Mouse (Mus musculus) small intestine, adult 10 weeks (tissue): ENCODE results near the gene Olfr1293-ps. TPM values are rescaled to one million over a fixed set of nuclear protein-coding genes. Genes with fewer than 3 reads are reported as not detected.

ENCODE experiments used
- polyA plus RNA-seq: library from polyadenylated mRNA; stranded (reverse); fragments of 350-450 nt; fragmentation: Illumina TruSeq; extraction: RNeasy Lipid Tissue Mini Kit (QIAGEN cat#74804); gene quantifications from one replicate; pipeline ENCODE4 v1.2.3, GENCODE M21; 2014; ENCODE audit warnings: low replicate concordance

Gene Olfr1293-ps
- polyA plus RNA-seq: not detected

DNA sequence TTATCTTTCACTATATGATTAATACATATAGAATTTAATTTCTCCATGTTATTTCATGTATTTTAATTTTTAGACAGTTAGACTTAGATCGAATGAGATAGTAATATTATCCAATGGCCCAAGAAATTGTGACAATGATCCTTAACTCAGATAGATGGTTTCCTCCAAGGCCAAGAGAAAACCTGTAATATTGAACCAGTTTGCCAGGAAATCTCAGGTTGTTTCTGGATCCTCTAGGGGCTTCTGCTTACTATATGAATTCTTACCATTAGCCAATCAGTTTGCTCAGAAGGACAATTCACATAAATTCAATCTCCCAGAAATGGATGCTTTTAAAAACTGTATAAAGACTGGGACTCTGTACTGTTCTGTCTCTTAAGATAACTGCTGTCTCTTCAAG lies at the start of gene Olfr1293-ps:
TSS of gene Olfr1293-ps (plus strand) at position 301 of the 400 bp plus-strand sequence.

DNA sequence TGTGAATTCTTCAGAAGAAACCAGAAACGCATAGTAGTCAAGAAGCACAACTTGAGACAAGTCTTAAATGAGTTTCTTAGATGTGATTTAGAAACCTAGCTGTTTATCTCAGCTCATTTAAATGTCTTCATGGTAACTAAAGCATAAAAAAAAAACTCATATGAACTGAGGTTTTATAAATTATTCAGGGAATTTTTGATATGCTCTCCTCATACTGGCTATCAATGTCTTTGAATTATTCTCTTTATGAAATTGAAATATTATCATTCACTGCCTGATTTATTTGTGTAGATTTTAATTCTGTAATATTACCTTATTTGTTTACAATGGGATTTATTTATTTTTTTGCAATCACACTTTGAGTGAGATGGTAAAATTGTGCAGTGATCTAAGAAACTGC lies 44.5 kb upstream of the Olfr1293-ps start, which contains the start of gene Olfr1289:
TSS of gene Olfr1289 (plus strand) at position 301 of the 400 bp plus-strand sequence.

DNA sequence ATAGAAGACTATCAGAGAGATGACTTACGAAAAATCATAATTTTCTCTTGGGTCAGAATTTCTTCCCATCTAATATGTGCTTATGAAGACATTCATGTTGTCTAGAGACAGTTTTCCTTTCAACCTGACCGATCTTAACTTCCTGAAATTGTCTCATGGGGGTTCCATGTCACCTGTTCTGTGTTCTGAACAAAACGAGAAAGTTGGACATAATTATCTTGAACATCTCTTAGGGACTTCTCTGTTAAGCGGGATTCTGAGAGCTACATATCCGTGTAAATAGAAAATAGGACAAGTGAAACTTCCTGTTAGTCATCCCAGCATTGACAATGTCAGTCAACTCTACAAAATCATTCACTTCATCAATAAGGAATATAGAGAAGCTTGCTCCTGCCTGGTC lies 31.3 kb upstream of the Olfr1293-ps start, which contains the start of gene Olfr1290:
TSS of gene Olfr1290 (minus strand) at position 101 of the 400 bp plus-strand sequence.

DNA sequence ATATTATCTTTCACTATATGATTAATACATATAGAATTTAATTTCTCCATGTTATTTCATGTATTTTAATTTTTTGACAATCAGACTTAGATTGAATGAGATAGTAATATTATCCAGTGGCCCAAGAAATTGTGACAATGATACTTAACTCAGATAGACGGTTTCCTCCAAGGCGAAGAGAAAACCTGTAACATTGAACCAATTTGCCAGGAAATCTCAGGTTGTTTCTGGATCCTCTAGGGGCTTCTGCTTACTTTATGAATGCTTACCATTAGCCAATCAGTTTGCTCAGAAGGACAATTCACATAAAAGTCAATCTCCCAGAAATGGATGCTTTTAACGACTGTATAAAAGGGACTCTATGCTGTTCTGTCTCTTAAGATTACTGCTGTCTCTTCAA lies 28.1 kb upstream of the Olfr1293-ps start, which contains the start of gene Olfr1291-ps1:
TSS of gene Olfr1291-ps1 (plus strand) at position 301 of the 400 bp plus-strand sequence.

GRCm38 (mm10) chr2:111540191-111540590 lies 15.2 kb downstream of the Olfr1293-ps start, which contains the start of gene Olfr1294:
Olfr1294 (minus strand) TSS chr2:111540291.

DNA sequence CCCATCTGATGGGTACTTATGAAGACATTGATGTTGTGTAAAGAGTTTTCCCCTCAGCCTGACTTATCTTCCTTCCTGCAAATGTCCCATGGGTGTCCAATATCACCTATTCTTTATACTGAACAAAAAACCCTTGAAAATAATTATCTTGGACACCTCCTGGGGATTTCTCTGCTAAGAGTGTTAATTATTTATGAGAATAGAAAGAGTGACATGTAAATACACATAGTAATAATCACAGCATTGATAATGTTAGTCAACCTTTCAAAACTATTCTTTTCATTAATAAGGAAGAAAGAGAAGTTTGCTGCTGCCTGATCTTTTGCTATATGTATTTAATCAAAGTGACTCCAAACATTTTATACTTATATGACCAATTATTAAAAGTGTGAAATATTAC lies 44.6 kb downstream of the Olfr1293-ps start, which contains the start of gene Olfr1295:
TSS of gene Olfr1295 (minus strand) at position 101 of the 400 bp plus-strand sequence.

Other genes starting within 250 kb of the Olfr1293-ps start
- not detected for gene Olfr1278, start 235.1 kb upstream of the Olfr1293-ps start, polyA plus RNA-seq
- gene Olfr1279, start 224.6 kb upstream of the Olfr1293-ps start, polyA plus RNA-seq: not detected
- gene Olfr1280, start 211.2 kb upstream of the Olfr1293-ps start, polyA plus RNA-seq: not detected
- not detected for gene Olfr1281, start 198.7 kb upstream of the Olfr1293-ps start, polyA plus RNA-seq
- gene Olfr1282, start 189.1 kb upstream of the Olfr1293-ps start, polyA plus RNA-seq: not detected
- gene Olfr1283, start 158.4 kb upstream of the Olfr1293-ps start, polyA plus RNA-seq: not detected
- not detected for gene Olfr1284, start 149.7 kb upstream of the Olfr1293-ps start, polyA plus RNA-seq
- gene Olfr1286, start 102.1 kb upstream of the Olfr1293-ps start, polyA plus RNA-seq: not detected
- not detected for gene Olfr1287, start 76.1 kb upstream of the Olfr1293-ps start, polyA plus RNA-seq
- not detected for gene Olfr1288, start 51.1 kb upstream of the Olfr1293-ps start, polyA plus RNA-seq
- not detected for gene Olfr1289, start 44.4 kb upstream of the Olfr1293-ps start, polyA plus RNA-seq
- gene Olfr1290, start 31.4 kb upstream of the Olfr1293-ps start, polyA plus RNA-seq: not detected
- gene Olfr1291-ps1, start 28.0 kb upstream of the Olfr1293-ps start, polyA plus RNA-seq: not detected
- gene Olfr1294, start 15.1 kb downstream of the Olfr1293-ps start, polyA plus RNA-seq: not detected
- not detected for gene Olfr1295, start 44.5 kb downstream of the Olfr1293-ps start, polyA plus RNA-seq
- not detected for gene Olfr1297, start 101.3 kb downstream of the Olfr1293-ps start, polyA plus RNA-seq
- not detected for gene Olfr1298, start 124.0 kb downstream of the Olfr1293-ps start, polyA plus RNA-seq
- not detected for gene Olfr1299, start 136.2 kb downstream of the Olfr1293-ps start, polyA plus RNA-seq
- gene Olfr1301, start 225.8 kb downstream of the Olfr1293-ps start, polyA plus RNA-seq: not detected